Mouse (Mus musculus) liver, postnatal 0 days (tissue): ENCODE measurements around the gene Cep97. TPM values are rescaled to one million over a fixed set of nuclear protein-coding genes. Genes with fewer than 3 reads are reported as not detected.

ENCODE experiments used
- ATAC-seq: fragments of 200-750 bp; cut with Nextera tagmentation; 2 replicates; pipeline ENCODE4 v1.8.0; 2017; ENCODE audit warnings: mild to moderate bottlenecking, moderate library complexity
- DNase-seq: peaks from one replicate; pipeline ENCODE4 v3.0.0-alpha.2; 2016
- H3K27ac ChIP-seq: fragments of 300-500 bp; sonication (generic); 2 replicates; pipeline ENCODE4 v1.5.1; 2014; ENCODE audit warnings: antibody characterized with exemption, moderate library complexity, mild to moderate bottlenecking, low read depth
- H3K27me3 ChIP-seq: fragments of 300-500 bp; sonication (generic); 2 replicates; pipeline ENCODE4 v1.6.1; 2014; ENCODE audit warnings: low read length, control low read depth, mixed read lengths; ENCODE audit not compliant: insufficient read depth
- H3K36me3 ChIP-seq: fragments of 300-500 bp; sonication (generic); replicated peaks from 2 replicates; pipeline ENCODE4 v1.6.1; 2014; ENCODE audit warnings: mild to moderate bottlenecking, control low read depth, low read length, moderate library complexity, mixed read lengths; ENCODE audit not compliant: insufficient read depth
- H3K4me1 ChIP-seq: fragments of 300-500 bp; sonication (generic); 2 replicates; pipeline ENCODE4 v1.6.1; 2014; ENCODE audit warnings: antibody characterized with exemption, mild to moderate bottlenecking, control low read depth; ENCODE audit not compliant: insufficient read depth
- H3K4me2 ChIP-seq: fragments of 300-500 bp; sonication (generic); 2 replicates; pipeline ENCODE4 v1.6.1; 2014; ENCODE audit warnings: low read depth, mild to moderate bottlenecking, low read length, moderate library complexity, mixed read lengths
- H3K4me3 ChIP-seq: fragments of 300-500 bp; sonication (generic); 2 replicates; pipeline ENCODE4 v1.5.1; 2014; ENCODE audit warnings: low read depth, low read length
- H3K9ac ChIP-seq: fragments of 300-500 bp; sonication (generic); replicated peaks from 2 replicates; pipeline ENCODE4 v1.6.1; 2014; ENCODE audit warnings: mild to moderate bottlenecking, moderate library complexity
- H3K9me3 ChIP-seq: fragments of 300-500 bp; sonication (generic); 2 replicates; pipeline ENCODE4 v1.6.1; 2016; ENCODE audit warnings: mild to moderate bottlenecking, control low read depth, low read length, mixed read lengths
- CTCF ChIP-seq: sonication (generic); IDR thresholded peaks from 2 replicates; pipeline ENCODE4 v1.5.1; 2016; ENCODE audit warnings: antibody characterized with exemption, low read depth
- EP300 ChIP-seq: IDR thresholded peaks from 2 replicates; pipeline ENCODE4 v1.6.1; 2016; ENCODE audit warnings: antibody characterized with exemption, low read depth, mild to moderate bottlenecking
- WGBS: fragments of 180-500 bp; shearing (Covaris S2); extraction: QIAGEN DNeasy Blood & Tissue Kit; methylation state at CpG from one replicate; pipeline ENCODE4 v1.1.7; 2014; ENCODE audit not compliant: insufficient replicate concordance; 5-methylcytosine and 5-hydroxymethylcytosine counted together
- polyA plus RNA-seq: library from polyadenylated mRNA; unstranded; fragments of >200 nt; fragmentation: Nextera tagmentation; extraction: Ambion mirVana; gene quantifications from 2 replicates; pipeline ENCODE4 v1.2.1, GENCODE M21; 2015

Gene Cep97
- polyA plus RNA-seq, 1 experiment from 2014 or later, result 2.7 TPM

DNA sequence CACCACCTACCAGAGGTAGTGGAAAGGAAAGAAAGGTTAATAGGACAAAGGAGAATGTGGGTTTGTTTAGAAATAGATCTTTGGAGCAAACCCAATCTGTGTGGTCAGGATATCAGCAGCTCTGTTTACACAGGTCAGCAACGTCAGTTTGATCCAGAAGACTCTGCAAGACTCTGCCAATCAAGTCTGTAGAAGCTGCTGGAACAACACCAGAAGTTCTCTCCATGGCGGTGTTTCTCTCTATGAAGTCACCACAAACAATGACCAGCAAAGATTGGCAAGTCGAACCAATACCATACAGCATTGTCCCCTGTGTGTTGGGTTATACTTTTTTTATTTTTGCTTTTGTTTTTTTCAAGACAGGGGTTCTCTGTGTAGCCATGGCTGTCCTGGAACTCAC, 12.6 kb upstream of the Cep97 start:
- no peak overlapping the region for H3K4me3 ChIP-seq
- no peaks in the 10 kb centered on the region for H3K27me3 ChIP-seq
- TF ChIP-seq CTCF (no peak), EP300 (no peak)
- H3K27ac ChIP-seq, result no peak overlapping the region
- H3K4me2 ChIP-seq, result no peak overlapping the region
- ATAC-seq, result peak; percentile 43
- WGBS, result 45% methylated on average over 3 of the region's 3 CpGs
- DNase-seq, result no peak
- no peaks in the 10 kb centered on the region for H3K9me3 ChIP-seq
- no peaks in the 10 kb centered on the region for H3K4me1 ChIP-seq
- H3K9ac ChIP-seq, result no peak overlapping the region
- no peaks in the 10 kb centered on the region for H3K36me3 ChIP-seq

DNA sequence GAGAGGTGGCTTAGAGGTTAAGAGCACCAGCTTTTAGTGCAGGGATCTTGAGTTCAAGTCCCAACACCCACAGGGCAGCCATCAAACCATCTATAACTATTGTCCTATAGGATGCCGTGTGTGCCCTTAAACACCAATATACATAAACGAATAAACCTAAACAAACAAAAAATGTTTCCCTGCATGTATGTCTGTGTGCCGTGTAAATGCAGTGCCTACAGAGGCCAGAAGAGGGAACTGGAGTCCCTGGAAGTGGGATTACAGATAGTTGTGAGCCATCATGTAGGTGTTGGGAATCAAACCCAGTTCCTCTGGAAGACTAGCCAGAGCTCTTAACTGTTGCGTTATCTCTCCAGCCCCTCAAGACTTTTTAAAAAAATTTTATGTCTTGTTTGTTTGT, 6.1 kb upstream of the Cep97 start:
- Histone ChIP-seq H3K36me3 (no peaks in the 10 kb centered on the region), H3K27ac (no peak overlapping the region), H3K4me1 (no peaks in the 10 kb centered on the region), H3K4me2 (no peak overlapping the region), H3K9me3 (no peaks in the 10 kb centered on the region), H3K4me3 (no peak overlapping the region), H3K9ac (no peak overlapping the region), H3K27me3 (no peaks in the 10 kb centered on the region)
- DNase-seq (no peak), ATAC-seq (no peak)
- 86% methylated on average over 4 of the region's 4 CpGs for WGBS
- TF ChIP-seq EP300, result no peak

DNA sequence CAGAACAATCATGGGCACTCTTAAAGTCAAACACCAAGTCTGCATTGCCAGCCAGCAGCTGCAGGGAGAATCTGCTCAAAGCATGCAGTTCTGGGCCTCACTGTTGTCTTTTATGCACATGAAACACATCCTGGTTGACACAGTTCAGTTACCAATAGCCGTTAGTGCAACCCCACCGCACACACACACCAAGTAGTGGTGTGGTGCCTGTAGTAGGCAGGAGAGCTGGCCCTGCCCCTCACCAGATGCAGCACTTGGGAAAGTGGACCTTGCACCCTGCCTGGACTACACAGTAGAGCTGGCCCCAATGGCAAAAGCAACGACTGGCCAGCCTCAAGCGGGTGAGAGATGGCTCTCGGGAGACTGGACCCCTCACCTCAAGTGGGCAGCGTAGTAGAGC, 5.0 kb upstream of the Cep97 start:
- no peaks in the 10 kb centered on the region for H3K9me3 ChIP-seq
- no peak overlapping the region for H3K4me2 ChIP-seq
- peaks cover 2% of the 10 kb centered on the region; the same call in 1 of the 2 replicates for H3K4me1 ChIP-seq
- H3K27me3 ChIP-seq, result no peaks in the 10 kb centered on the region
- ATAC-seq (peak; percentile 55; the same call in 1 of the 2 replicates), DNase-seq (peak; percentile 24)
- no peak overlapping the region for H3K4me3 ChIP-seq
- WGBS, result 67% methylated on average over 6 of the region's 6 CpGs
- H3K9ac ChIP-seq, result no peak overlapping the region
- H3K36me3 ChIP-seq, result no peaks in the 10 kb centered on the region
- no peak for TF ChIP-seq CTCF
- TF ChIP-seq EP300, result no peak
- H3K27ac ChIP-seq, result peak overlapping the region; percentile 16; the same call in 1 of the 2 replicates

DNA sequence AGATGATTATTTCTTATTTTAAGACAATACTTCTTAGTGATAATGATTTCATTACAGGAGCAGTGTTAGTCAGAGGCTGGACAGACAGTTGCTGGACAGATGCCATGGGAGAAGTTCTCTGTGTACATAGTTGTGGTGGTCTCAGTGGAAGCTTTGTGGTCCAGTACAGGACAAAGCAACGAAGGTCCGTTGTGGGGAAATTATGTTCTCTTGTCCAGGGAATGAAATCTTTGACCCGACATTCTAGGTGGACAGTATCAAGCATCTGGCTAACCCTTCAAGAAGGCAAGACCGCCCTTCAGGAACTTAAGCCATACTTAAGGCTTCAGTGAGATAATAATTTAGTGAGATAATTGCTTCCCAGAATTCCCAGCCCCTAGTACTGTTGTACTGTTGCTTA, 4.1 kb upstream of the Cep97 start:
- no peak for TF ChIP-seq CTCF
- no peak for TF ChIP-seq EP300
- Histone ChIP-seq H3K27me3 (no peaks in the 10 kb centered on the region), H3K4me1 (peaks cover 2% of the 10 kb centered on the region; the same call in 1 of the 2 replicates), H3K27ac (no peak overlapping the region), H3K36me3 (no peaks in the 10 kb centered on the region), H3K9me3 (no peaks in the 10 kb centered on the region), H3K4me3 (no peak overlapping the region), H3K9ac (no peak overlapping the region), H3K4me2 (no peak overlapping the region)
- no peak for ATAC-seq
- DNase-seq, result no peak
- WGBS, result 84% methylated on average over 4 of the region's 4 CpGs

DNA sequence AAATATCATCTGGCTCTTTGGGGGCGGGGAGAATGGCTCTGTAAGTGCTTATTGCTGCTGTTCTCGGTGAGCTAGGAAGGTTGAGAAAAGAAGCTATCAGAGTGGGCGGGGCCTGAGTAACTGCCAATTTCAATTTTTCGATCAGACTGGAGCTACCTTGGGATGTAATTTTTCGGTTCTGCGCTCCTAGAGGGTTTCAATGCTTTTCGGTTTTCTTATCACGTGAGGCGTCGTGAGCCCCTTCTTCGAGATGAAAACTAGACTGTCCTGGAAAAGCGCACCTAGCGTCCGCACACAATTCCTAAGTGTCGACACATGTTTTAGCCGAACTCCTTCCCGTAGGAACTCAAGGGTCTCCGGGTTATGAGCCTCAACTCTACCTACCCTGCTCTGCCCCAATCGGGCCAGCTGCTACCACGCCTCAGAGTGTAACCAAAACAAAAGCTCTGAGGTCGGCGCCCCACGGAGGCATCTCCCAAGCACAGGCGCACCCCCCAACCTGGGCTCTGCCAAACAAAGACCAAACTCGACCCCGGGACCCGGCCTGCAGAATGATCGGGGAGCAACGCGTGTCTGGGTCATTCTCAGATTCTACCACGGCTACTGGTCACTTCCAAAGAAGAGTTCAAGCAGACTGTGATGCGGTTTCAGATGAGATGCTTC, 843 bp downstream of the Cep97 start:
- Histone ChIP-seq H3K27me3 (no peaks in the 10 kb centered on the region), H3K27ac (peak overlapping the region; percentile 11), H3K36me3 (no peaks in the 10 kb centered on the region), H3K4me1 (peaks cover 2% of the 10 kb centered on the region; the same call in 1 of the 2 replicates), H3K9ac (peak overlapping the region; percentile 71), H3K4me2 (peak overlapping the region; percentile 82), H3K9me3 (no peaks in the 10 kb centered on the region), H3K4me3 (peak overlapping the region; percentile 85)
- TF ChIP-seq EP300 (no peak), CTCF (no peak)
- ATAC-seq (peak; percentile 28), DNase-seq (peak; percentile 54)
- WGBS, result under 1% methylated on average over 32 of the region's 32 CpGs

DNA sequence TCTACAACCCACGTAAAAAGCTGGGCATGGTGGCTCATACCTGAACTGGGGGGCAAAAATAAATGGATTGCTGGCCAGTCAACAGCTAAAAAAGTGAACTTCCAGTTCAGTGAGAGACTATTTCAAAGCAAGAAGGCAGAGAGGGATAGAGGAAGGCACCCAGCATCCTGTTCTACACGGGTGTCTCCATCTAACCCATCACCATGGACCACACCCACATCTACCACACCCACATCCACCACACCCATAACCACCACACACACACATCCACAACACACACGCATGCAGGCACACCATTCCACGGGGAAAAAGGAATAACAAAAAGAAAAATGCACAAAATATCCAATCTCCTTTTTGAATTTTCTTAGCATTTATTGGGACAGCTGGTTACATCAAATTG, 10.6 kb downstream of the Cep97 start:
- no peaks in the 10 kb centered on the region for H3K27me3 ChIP-seq
- H3K36me3 ChIP-seq, result no peaks in the 10 kb centered on the region; the same call in none of the 2 replicates
- H3K9ac ChIP-seq, result no peak overlapping the region
- no peaks in the 10 kb centered on the region for H3K9me3 ChIP-seq
- ATAC-seq, result no peak
- H3K4me1 ChIP-seq, result no peaks in the 10 kb centered on the region
- WGBS, result 72% methylated on average over 4 of the region's 4 CpGs
- TF ChIP-seq EP300, result no peak
- no peak for TF ChIP-seq CTCF
- DNase-seq, result no peak
- no peak overlapping the region for H3K4me2 ChIP-seq
- no peak overlapping the region for H3K4me3 ChIP-seq
- no peak overlapping the region for H3K27ac ChIP-seq
